ENCODE assay signal across 21 mouse cellular contexts in genomic region chr1:64074051-64074450, GRCm38 (mm10). TPM values are rescaled to one million over a fixed set of nuclear protein-coding genes. Genes with fewer than 3 reads are reported as not detected.
A peak's percentile ranks its signal among the peaks of the same experiment; 100 is the strongest.
DNase-seq lines count a peak whose midpoint lies in the region; ATAC-seq lines count a peak whose summit lies in the region.
"Had no signal": no experiment of that assay in that cellular context is flagged by ENCODE, and none has a peak within 500 bp of the region (broad histone marks: within the 10 kb centered on the region; RNA-seq: fewer than 3 reads in every experiment).

No protein-coding gene starts in this region.

- DNase-seq in forebrain, embryonic 10.5 days (ENCODE audit: extremely low spot score, low spot score), result no peak
- DNase-seq in midbrain, embryonic 14.5 days, result peak; percentile 51
- DNase-seq in layer of hippocampus, postnatal 36 days, result no peak
- no peak for DNase-seq in adrenal gland, adult (ENCODE audit: inconsistent age in 2 of 2, low spot score in 1 of 2)
- DNase-seq: adrenal gland, postnatal 14 days; B cell, adult 2 months; cerebellum, adult 2 months; cerebellum, postnatal 10 days; gastrocnemius, postnatal 14 days; heart, adult 2 months; heart, postnatal 14 days had no signal

- ATAC-seq in forebrain, embryonic 12.5 days (ENCODE audit: low FRiP score), result 0 out of 2 replicates have a peak, but pooled peaks have one; percentile 24
- ATAC-seq in midbrain, embryonic 14.5 days (ENCODE audit: low FRiP score, low TSS enrichment), result no peak
- no peak for ATAC-seq in midbrain, embryonic 16.5 days
- ATAC-seq in forebrain, embryonic 15.5 days (replicated peaks), result 0 out of 2 replicates have a peak, but pooled peaks have one; percentile 27
- ATAC-seq: CD4-positive, CD25-positive, alpha-beta regulatory T cell, adult 4 months; hindbrain, postnatal 0 days had no signal

- H3K4me1 ChIP-seq in forebrain, embryonic 12.5 days, result peaks cover 38% of the 10 kb centered on the region
- H3K4me1 ChIP-seq in forebrain, embryonic 10.5 days, result peaks cover 29% of the 10 kb centered on the region
- peaks cover 32% of the 10 kb centered on the region for H3K4me1 ChIP-seq in midbrain, embryonic 14.5 days (ENCODE audit: control insufficient read depth, insufficient read depth, low read length)
- H3K4me1 ChIP-seq in midbrain, embryonic 16.5 days (ENCODE audit: control insufficient read depth, insufficient read depth, low read length), result peaks cover 31% of the 10 kb centered on the region
- H3K4me1 ChIP-seq in forebrain, embryonic 15.5 days, result peaks cover 41% of the 10 kb centered on the region
- H3K4me1 ChIP-seq: heart, embryonic 15.5 days had no signal

- WGBS in forebrain, embryonic 12.5 days, result 73% methylated on average over 5 of the region's 5 CpGs
- WGBS in forebrain, embryonic 10.5 days, result 83% methylated on average over 5 of the region's 5 CpGs
- WGBS in midbrain, embryonic 14.5 days, result 39% methylated on average over 5 of the region's 5 CpGs
- 54% methylated on average over 5 of the region's 5 CpGs for WGBS in midbrain, embryonic 16.5 days
- 56% methylated on average over 5 of the region's 5 CpGs for WGBS in forebrain, embryonic 15.5 days

- no peaks in the 10 kb centered on the region for H3K9me3 ChIP-seq in forebrain, embryonic 12.5 days
- H3K9me3 ChIP-seq in forebrain, embryonic 10.5 days, result no peaks in the 10 kb centered on the region
- no peaks in the 10 kb centered on the region for H3K9me3 ChIP-seq in midbrain, embryonic 14.5 days (ENCODE audit: control insufficient read depth, low read length)
- H3K9me3 ChIP-seq in midbrain, embryonic 16.5 days (replicated peaks; ENCODE audit: control insufficient read depth, low read length, poor library complexity, severe bottlenecking), result no peaks in the 10 kb centered on the region
- no peaks in the 10 kb centered on the region for H3K9me3 ChIP-seq in forebrain, embryonic 15.5 days
- H3K9me3 ChIP-seq: embryonic facial prominence, embryonic 10.5 days; G1E; heart, embryonic 15.5 days; hindbrain, embryonic 13.5 days had no signal

- no peak overlapping the region for H3K4me2 ChIP-seq in forebrain, embryonic 12.5 days
- H3K4me2 ChIP-seq in midbrain, embryonic 14.5 days (ENCODE audit: low read length), result no peak overlapping the region
- H3K4me2 ChIP-seq in midbrain, embryonic 16.5 days (ENCODE audit: low read length), result no peak overlapping the region
- no peak overlapping the region for H3K4me2 ChIP-seq in forebrain, embryonic 15.5 days (replicated peaks)
- H3K4me2 ChIP-seq: heart, embryonic 11.5 days; heart, embryonic 15.5 days; hindbrain, embryonic 13.5 days had no signal

- H3K36me3 ChIP-seq in forebrain, embryonic 12.5 days (replicated peaks), result peaks cover 15% of the 10 kb centered on the region
- peaks cover 31% of the 10 kb centered on the region for H3K36me3 ChIP-seq in forebrain, embryonic 10.5 days (replicated peaks)
- peaks cover 19% of the 10 kb centered on the region for H3K36me3 ChIP-seq in midbrain, embryonic 14.5 days (ENCODE audit: control insufficient read depth, insufficient read depth, low read length)
- H3K36me3 ChIP-seq in midbrain, embryonic 16.5 days (ENCODE audit: control insufficient read depth, insufficient read depth, low read length), result peaks cover 17% of the 10 kb centered on the region
- peaks cover 20% of the 10 kb centered on the region for H3K36me3 ChIP-seq in forebrain, embryonic 15.5 days
- H3K36me3 ChIP-seq: G1E had no signal

- no peaks in the 10 kb centered on the region for H3K27me3 ChIP-seq in forebrain, embryonic 12.5 days
- H3K27me3 ChIP-seq in forebrain, embryonic 10.5 days (ENCODE audit: poor library complexity, severe bottlenecking), result 0 out of 2 replicates have a peak, but pooled peaks cover 3% of the 10 kb centered on the region
- H3K27me3 ChIP-seq in midbrain, embryonic 14.5 days (ENCODE audit: control insufficient read depth, insufficient read depth, low read length), result no peaks in the 10 kb centered on the region
- no peaks in the 10 kb centered on the region for H3K27me3 ChIP-seq in midbrain, embryonic 16.5 days (ENCODE audit: control insufficient read depth, insufficient read depth, low read depth, low read length)
- H3K27me3 ChIP-seq in forebrain, embryonic 15.5 days, result no peaks in the 10 kb centered on the region
- H3K27me3 ChIP-seq: heart, embryonic 15.5 days; hindbrain, embryonic 13.5 days had no signal

- H3K4me3 ChIP-seq in forebrain, embryonic 12.5 days (replicated peaks), result no peak overlapping the region
- no peak overlapping the region for H3K4me3 ChIP-seq in forebrain, embryonic 10.5 days
- H3K4me3 ChIP-seq in midbrain, embryonic 14.5 days (replicated peaks; ENCODE audit: low read depth, low read length), result no peak overlapping the region
- no peak overlapping the region for H3K4me3 ChIP-seq in midbrain, embryonic 16.5 days (ENCODE audit: low read depth, low read length)
- no peak overlapping the region for H3K4me3 ChIP-seq in forebrain, embryonic 15.5 days
- H3K4me3 ChIP-seq: embryonic facial prominence, embryonic 10.5 days; heart, adult 2 months; heart, embryonic 15.5 days; hindbrain, embryonic 13.5 days had no signal

- no peak overlapping the region for H3K9ac ChIP-seq in forebrain, embryonic 12.5 days
- H3K9ac ChIP-seq in midbrain, embryonic 14.5 days (replicated peaks; ENCODE audit: low read length), result no peak overlapping the region
- H3K9ac ChIP-seq in midbrain, embryonic 16.5 days (ENCODE audit: low read depth, low read length), result no peak overlapping the region
- H3K9ac ChIP-seq in forebrain, embryonic 15.5 days (replicated peaks), result no peak overlapping the region
- H3K9ac ChIP-seq: heart, embryonic 15.5 days; hindbrain, embryonic 13.5 days had no signal

- H3K27ac ChIP-seq in forebrain, embryonic 12.5 days, result no peak overlapping the region
- H3K27ac ChIP-seq in forebrain, embryonic 10.5 days, result no peak overlapping the region
- H3K27ac ChIP-seq in midbrain, embryonic 14.5 days (replicated peaks; ENCODE audit: low read depth, low read length), result peak overlapping the region; percentile 21; the same call in 1 of the 2 replicates
- H3K27ac ChIP-seq in midbrain, embryonic 16.5 days (ENCODE audit: low read length), result no peak overlapping the region
- peak overlapping the region; percentile 6; the same call in 1 of the 2 replicates for H3K27ac ChIP-seq in forebrain, embryonic 15.5 days (replicated peaks)
- H3K27ac ChIP-seq: embryonic facial prominence, embryonic 10.5 days; heart, adult 2 months; heart, embryonic 15.5 days; hindbrain, embryonic 13.5 days; hindbrain, postnatal 0 days had no signal

RNA-seq across cellular contexts. Expression of gene Klf7, which starts 48.0 kb away (rescaled TPM):
- 40.7 and 46.9 TPM in 2 replicates for polyA plus RNA-seq in forebrain, embryonic 12.5 days (2016; fragmentation: Nextera tagmentation; extraction: Ambion mirVana)
- 10.0 and 13.8 TPM in 2 replicates for polyA plus RNA-seq in forebrain, embryonic 10.5 days (2016; fragmentation: Nextera tagmentation; extraction: Ambion mirVana)
- 86.1 and 95.5 TPM in 2 replicates for polyA plus RNA-seq in midbrain, embryonic 14.5 days (2014; fragmentation: Nextera tagmentation; extraction: Ambion mirVana)
- 130 and 135 TPM in 2 replicates for polyA plus RNA-seq in midbrain, embryonic 16.5 days (2015; fragmentation: Nextera tagmentation; extraction: Ambion mirVana)
- polyA plus RNA-seq in forebrain, embryonic 15.5 days (2015; fragmentation: Nextera tagmentation; extraction: Ambion mirVana), result 125 and 126 TPM in 2 replicates
- 10 to 100 TPM; 31.7 to 31.8 TPM for total RNA-seq in layer of hippocampus, postnatal 36 days (2021)
- polyA plus RNA-seq: G1E had no signal

Comparison
In these comparisons a context has a peak if more than half of its experiments do, and no peak if none do; other contexts are left out.
1. H3K27ac ChIP-seq: peak in midbrain, embryonic 14.5 days (single experiment) and forebrain, embryonic 15.5 days (single experiment); none in forebrain, embryonic 12.5 days (single experiment), forebrain, embryonic 10.5 days (single experiment) and midbrain, embryonic 16.5 days (single experiment).
2. ATAC-seq: peak in forebrain, embryonic 12.5 days (single experiment) and forebrain, embryonic 15.5 days (single experiment); none in midbrain, embryonic 14.5 days (single experiment) and midbrain, embryonic 16.5 days (single experiment).